Mouse (Mus musculus): Measurements from ENCODE around the gene Acrbp. TPM values are rescaled to one million over a fixed set of nuclear protein-coding genes. Genes with fewer than 3 reads are reported as not detected.
A peak's percentile ranks its signal among the peaks of the same experiment; 100 is the strongest.

Acrbp gene
- total RNA-seq, 2 experiments from 2014 or later, result 7.8 to 9.6 TPM

GRCm38 (mm10) chr6:125071170-125071895 lies 21.8 kb downstream of the Acrbp start:
- DNase-seq (ENCODE audit: low spot score in 2 of 2), result no peak

DNA sequence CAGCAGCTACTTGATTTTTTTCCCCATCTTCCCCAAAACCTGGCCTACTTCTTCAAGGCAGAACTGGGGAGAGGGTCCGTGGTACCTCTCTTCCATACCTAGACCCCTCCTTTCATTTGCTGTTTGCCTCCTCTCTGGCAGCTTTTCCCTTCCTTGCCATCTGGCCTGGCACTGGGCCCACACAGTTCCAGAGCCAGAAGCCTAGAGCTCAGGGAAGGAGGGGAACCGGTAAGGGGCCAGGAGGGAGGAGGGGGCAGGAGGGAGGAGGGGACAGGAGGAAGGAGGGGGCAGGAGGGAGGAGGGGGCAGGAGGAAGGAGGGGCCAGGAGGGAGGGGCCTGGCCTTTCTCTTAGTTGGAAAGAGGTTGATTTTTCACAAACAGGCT lies 22.4 kb downstream of the Acrbp start:
- no peak for DNase-seq (ENCODE audit: low spot score in 2 of 2)

DNA sequence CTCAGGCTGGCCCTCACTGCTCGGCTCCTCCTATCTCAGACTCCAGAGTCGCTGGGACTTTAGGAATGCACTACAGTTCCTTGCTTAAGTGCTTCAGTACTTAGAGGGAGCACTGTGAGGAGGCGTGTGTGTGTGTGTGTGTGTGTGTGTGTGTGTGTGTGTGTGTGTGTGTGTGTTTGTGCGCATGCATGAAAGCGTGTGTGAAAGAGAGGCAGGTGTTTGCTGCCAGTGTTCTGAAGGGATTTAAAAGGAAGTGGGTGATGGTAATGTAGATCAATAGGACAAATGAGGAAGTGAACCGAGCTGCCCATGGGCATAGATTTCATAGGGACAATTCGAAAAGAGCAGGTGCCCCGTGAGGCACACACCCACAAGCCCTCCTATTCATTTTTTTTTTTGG lies 24.3 kb downstream of the Acrbp start:
- no peak for DNase-seq (ENCODE audit: low spot score in 2 of 2)

DNA sequence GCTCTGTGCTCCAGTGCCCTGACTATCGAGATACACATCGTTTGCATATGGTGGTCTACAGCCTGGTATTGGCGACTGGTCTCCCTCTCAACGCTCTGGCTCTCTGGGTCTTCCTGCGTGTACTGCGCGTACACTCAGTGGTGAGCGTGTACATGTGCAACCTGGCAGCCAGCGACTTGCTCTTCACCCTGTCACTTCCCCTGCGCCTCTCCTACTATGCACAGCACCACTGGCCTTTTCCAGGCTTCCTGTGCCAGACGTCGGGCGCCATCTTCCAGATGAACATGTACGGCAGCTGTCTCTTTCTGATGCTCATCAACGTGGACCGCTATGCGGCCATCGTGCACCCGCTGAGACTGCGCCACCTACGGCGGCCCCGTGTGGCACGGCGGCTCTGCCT lies 31.9 kb downstream of the Acrbp start:
- DNase-seq (ENCODE audit: low spot score in 2 of 2), result no peak

DNA sequence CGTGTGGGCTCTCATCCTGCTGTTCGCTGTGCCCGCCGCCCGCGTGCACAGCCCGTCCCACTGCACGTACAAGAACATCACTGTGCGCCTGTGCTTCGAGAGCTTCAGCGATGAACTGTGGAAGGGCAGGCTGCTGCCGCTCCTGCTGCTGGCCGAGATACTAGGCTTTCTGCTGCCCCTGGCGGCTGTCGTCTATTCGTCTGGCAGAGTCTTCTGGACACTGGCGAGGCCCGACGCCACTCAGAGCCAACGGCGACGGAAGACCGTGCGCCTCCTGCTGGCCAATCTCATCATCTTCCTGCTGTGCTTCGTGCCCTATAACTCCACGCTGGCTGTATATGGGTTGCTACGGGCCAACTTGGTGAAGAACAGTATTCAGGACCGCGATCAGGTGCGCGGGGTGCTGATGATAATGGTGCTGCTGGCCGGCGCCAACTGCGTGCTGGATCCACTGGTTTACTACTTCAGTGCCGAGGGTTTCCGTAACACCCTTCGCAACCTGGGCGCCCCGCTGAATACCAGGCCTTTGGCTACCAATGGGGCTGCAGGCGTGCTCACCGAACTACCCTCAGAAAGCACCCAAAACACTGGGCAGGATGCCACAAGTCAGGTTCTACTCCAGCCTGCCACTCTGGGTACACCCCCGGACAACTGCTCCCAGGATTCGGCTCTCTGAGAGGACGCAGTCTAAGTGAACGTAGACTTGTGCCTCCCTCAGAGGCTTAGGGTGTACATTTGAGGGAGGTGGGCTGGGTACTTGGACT lies 32.5 kb downstream of the Acrbp start:
- DNase-seq (ENCODE audit: low spot score in 2 of 2), result peak; percentile 78 to 83

GRCm38 (mm10) chr6:125082801-125083386 lies 33.4 kb downstream of the Acrbp start:
- no peak for DNase-seq (ENCODE audit: low spot score in 2 of 2)

DNA sequence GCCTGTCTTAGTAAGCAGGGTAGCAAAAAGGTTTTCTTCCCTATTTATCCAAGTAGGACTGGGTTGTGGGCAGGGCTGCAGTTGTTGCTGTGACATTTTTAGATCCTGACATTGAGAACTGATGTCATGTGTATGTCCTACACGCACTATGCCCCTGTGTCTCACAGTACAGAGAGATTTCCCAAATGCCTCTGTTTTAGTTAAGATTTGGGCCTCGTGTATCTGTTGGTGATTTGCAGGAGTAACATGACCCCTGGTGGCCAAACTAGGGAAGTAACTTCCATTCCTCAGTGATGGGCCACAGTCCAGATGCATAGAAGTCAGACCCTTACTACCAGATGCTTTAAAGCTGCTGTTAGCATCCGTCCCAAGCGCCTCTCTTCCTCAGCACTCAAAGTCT lies 34.9 kb downstream of the Acrbp start:
- DNase-seq (ENCODE audit: low spot score in 2 of 2), result no peak

GRCm38 (mm10) chr6:125087937-125088336 lies 38.4 kb downstream of the Acrbp start:
- DNase-seq (ENCODE audit: low spot score in 2 of 2), result no peak

- peak; percentile 64 to 68 for DNase-seq (ENCODE audit: low spot score in 2 of 2)
These were observed 39.3 kb downstream of the Acrbp start for GRCm38 (mm10) chr6:125088561-125089321.

DNA sequence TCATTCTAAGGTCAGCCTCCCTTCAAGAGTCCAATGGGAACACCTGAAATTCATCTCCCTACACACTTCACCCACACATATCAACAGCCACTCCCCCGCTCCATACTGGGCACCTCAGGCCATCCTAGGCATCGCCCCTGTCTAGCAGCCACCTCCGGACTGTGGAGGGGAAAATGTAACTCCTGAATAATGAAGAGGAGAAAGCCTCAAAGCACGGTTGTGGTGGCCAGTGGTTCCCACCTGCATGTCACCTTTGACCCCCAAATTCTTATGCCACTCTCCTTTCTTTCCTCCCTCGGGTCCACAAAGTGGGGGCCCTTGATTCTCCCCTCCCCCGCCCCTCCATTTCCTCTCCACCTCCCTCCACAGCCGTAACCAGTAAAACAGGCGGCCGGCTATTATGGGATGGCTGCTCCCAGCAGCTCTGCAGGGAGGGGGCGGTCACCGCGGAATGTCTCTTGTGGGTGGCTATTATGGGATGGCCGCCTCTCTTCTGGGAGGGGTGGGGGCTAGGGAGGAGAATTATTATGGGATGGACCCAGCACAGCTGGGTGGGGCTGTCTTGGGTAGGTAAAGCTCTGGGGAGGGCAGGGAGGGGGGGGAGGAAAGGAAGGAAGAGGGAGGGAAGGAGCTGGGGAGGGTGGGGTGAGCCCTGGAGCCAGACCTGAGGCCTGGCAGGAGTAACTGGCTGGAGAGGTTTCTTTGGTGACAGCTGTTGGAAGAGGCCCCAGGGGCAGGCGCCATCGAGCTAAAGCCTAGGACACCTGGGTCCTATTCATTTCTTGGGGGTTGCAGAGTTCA lies 40.2 kb downstream of the Acrbp start:
- peak; percentile 53 to 60 for DNase-seq (ENCODE audit: low spot score in 2 of 2)

- no peak for DNase-seq (ENCODE audit: low spot score in 2 of 2)
These were observed 41.0 kb downstream of the Acrbp start for GRCm38 (mm10) chr6:125090341-125091085.

GRCm38 (mm10) chr6:125092372-125092771 lies 42.9 kb downstream of the Acrbp start:
- no peak for DNase-seq (ENCODE audit: low spot score in 2 of 2)

GRCm38 (mm10) chr6:125094843-125095242 lies 45.4 kb downstream of the Acrbp start:
- no peak for DNase-seq (ENCODE audit: low spot score in 2 of 2)

DNA sequence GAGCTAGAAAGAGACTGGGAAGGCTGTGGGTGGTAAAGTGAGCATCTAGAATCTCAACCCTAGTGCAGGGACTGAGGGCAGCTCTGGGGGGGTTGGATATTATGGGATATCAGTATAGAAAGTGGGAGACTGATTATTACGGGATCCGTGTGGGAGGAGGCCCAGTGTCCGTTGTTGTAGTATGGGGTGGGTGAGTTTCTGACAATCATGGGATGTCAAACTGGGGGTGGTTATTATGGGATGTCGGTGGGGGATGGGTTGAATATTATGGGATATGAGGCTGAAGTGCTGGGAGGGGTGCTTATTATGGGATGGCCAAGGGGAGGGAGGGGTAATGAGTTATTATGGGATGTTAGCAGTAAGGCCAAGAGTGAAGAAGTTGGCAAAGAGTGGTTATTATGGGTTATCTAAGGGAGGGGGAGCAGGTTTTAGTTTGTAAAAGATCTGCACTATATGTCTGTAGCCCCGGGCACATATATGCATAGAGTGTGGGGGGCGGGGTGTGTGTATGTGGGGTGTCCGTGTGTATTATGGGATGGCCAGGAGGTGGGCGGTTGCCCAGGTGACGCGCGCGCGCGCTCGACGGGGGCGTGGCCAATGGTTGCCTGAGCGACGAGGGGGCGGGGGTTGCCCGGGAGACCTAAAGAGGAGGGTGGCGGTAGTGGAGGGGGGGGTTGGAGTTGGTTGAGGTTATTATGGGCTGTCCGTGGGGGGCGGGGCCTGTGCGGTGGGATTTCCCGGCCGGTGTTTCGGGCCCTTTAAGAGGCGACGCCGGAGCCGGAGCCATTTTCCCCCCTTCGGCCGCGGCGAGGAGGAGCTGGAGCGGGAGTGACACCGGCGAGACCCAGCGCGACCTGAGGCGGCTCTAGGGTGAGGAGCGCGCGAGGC lies 46.1 kb downstream of the Acrbp start, which contains the start of gene Chd4:
Gene Chd4, plus strand, starts transcription at position 591 of the 888 bp plus-strand sequence.
- peak; percentile 91 to 93 for DNase-seq (ENCODE audit: low spot score in 2 of 2)

GRCm38 (mm10) chr6:125096279-125096596 lies 46.7 kb downstream of the Acrbp start:
- DNase-seq (ENCODE audit: low spot score in 2 of 2), result no peak

GRCm38 (mm10) chr6:125096597-125097345 lies 47.3 kb downstream of the Acrbp start:
- peak; percentile 60 to 67 for DNase-seq (ENCODE audit: low spot score in 2 of 2)

GRCm38 (mm10) chr6:125097346-125097689 lies 47.8 kb downstream of the Acrbp start:
- DNase-seq (ENCODE audit: low spot score in 2 of 2), result no peak

- DNase-seq (ENCODE audit: low spot score in 2 of 2), result no peak
These were observed 48.5 kb downstream of the Acrbp start for GRCm38 (mm10) chr6:125097951-125098350.
